Mouse (Mus musculus): ENCODE measurements around the gene Luzp1. TPM values are rescaled to one million over a fixed set of nuclear protein-coding genes. Genes with fewer than 3 reads are reported as not detected.

The Luzp1 gene
- polyA plus RNA-seq, 1 experiment = 18.1 TPM

DNA sequence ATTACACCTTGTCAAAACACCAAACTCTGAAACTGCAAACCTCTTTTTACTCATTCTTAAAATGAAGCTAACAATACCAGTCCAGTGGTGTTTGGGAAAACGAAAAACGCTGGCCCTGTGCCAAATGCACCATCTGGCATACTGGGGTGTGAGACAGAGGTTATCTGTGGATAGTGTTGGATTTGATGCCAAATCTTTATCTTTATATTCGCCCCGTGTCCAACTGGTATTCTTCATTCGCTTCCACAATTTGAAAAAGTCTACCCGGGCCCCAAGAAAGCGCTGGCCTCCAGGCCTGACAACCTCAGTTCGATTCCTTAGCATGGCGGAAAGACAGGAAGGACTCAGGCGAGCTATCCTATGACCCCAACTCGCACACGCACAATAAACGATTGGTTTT lies 131.9 kb downstream of the Luzp1 start:
- WGBS = under 1% methylated on average over 13 of the region's 13 CpGs
- DNase-seq (ENCODE audit: low read depth, low spot score) = no peak

DNA sequence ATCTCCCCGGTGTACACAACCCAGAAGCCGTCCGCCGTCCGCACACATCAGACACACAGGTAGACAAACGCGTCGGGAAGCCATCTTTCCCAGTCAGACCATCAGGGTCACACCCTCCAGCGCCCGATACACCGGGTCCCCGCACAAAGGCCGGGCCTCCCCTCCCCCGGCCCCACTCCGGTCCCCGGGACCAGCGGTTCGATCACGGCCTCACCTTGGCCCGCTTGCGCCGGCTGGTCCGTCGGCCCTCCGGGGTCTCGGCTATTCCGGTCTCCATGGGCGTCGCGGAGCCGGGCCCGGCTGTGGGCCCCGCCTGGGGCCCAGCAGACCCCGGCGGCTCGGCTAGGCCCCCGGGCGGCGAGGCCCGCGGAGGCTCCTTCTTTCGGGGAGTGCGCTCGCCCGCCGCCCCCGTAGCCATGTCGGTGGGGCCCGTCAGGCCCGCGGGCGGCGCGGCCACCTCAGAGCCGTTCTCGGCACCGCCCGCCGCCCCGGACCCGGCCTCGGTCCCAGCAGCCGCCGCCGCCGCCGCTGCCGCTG lies 132.5 kb downstream of the Luzp1 start:
- WGBS = under 1% methylated on average over 66 of the region's 68 CpGs
- DNase-seq (ENCODE audit: low read depth, low spot score) = no peak

DNA sequence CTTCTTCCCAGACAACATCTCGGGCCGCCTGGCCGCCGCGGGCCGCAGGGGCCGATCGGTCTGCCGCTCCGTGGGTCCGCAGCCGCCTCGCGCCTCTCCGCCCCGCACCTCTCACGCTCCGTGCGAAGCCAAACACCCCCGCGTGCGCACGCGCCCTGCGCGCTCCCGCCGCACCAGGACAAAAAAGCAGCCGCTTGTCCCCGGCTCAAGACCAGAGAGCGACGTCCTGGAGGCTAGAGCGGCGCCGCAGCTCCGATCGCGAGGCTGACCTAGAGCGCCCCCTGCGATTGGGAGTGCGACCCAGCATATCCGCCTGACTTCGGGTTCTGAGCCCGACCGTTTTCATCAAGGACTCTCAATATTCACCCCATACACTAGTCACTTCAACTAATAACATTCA lies 133.0 kb downstream of the Luzp1 start, which contains the start of gene Kdm1a:
Gene Kdm1a (minus strand): TSS at position 156 of the 400 bp plus-strand sequence.
- DNase-seq (ENCODE audit: low read depth, low spot score) = peak; percentile 73
- 1% methylated on average over 45 of the region's 45 CpGs for WGBS

Other genes with a start within 250 kb of the Luzp1 start
- 15.3 and 18.2 TPM in 2 replicates for gene Tcea3, start 222.0 kb upstream of the Luzp1 start, polyA plus RNA-seq (2012; rRNA removed)
- 6.8 and 11.7 TPM in 2 replicates for gene Zfp46, start 185.1 kb upstream of the Luzp1 start, polyA plus RNA-seq (2012; rRNA removed)
- 7.8 and 9.1 TPM in 2 replicates for gene Hnrnpr, start 158.8 kb upstream of the Luzp1 start, polyA plus RNA-seq (2012; rRNA removed)
- gene Htr1d, start 46.2 kb upstream of the Luzp1 start, polyA plus RNA-seq (2012; rRNA removed) = 0.05 and 0.16 TPM in 2 replicates
- 0.46 and 0.82 TPM in 2 replicates for gene 6030445D17Rik, start 7.5 kb upstream of the Luzp1 start, polyA plus RNA-seq (2012; rRNA removed)
- gene Kdm1a, start 133.0 kb downstream of the Luzp1 start, polyA plus RNA-seq (2012; rRNA removed) = 23.9 and 26.0 TPM in 2 replicates
- gene Tex46, start 140.7 kb downstream of the Luzp1 start, polyA plus RNA-seq (2012; rRNA removed) = not detected in 2 replicates
- 0.07 TPM in 1 of 2 replicates, not detected in the other for gene Lactbl1, start 152.9 kb downstream of the Luzp1 start, polyA plus RNA-seq (2012; rRNA removed)

Data from large intestine, adult 2 months (tissue).